Mouse (Mus musculus) erythroblast, embryonic 14.5 days (primary cell): ENCODE data around the gene Fgd2.

ENCODE experiments used
- GATA1 ChIP-seq: IDR thresholded peaks from 2 replicates; pipeline ENCODE4 v1.6.1; 2012; ENCODE audit warnings: low read length, inconsistent platforms, mixed read lengths
- TAL1 ChIP-seq: IDR thresholded peaks from 3 replicates; pipeline ENCODE4 v1.6.1; 2012; ENCODE audit warnings: low read length, inconsistent platforms, mixed read lengths

DNA sequence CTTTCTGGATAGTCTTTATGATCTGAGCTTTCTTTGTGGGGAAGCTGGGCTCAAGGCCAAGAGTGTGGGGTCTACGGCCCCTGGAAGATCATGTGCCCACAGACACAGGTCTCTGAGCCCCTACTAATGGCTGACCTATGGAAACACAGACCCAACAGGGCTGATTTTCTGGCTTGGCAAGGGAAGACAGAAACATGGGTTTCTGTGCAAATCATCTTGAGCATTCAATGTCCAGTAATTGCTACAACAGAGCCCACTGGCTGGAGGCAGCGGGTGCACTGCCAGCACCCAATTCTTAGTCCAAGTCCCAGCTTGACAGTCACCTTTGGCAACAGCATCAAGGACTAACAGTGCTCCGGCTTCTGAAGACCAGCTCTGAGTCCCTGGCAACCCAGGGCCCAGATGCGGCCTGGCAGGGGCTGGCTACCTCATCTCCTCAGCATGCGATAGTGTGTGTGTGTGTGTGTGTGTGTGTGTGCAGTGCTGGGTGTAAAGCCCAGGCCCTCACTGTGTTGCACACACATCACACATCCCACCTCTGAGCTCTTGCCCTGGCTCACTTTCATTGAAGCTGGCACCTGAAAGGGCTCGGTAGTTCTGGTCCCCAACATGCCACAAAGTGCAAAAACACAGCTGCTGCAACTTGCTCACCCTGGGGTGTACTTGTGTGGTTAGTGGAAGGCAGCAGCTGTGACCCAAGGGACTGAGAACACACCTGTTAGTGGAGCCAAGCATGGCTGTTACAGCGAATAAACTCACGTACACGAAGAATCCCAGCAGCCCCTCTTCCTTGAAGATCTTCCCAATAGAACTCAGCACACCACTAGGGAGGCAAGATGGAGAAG is 22.5 kb upstream of the Fgd2 start:
- TF ChIP-seq GATA1: no peak
- TF ChIP-seq TAL1: no peak
